Mouse (Mus musculus) mouse embryonic stem cell (cell line): ENCODE data around the gene Coro7.

ENCODE experiments used
- in situ Hi-C, 2 experiments: fragments of 300-500 bp; cut with MboI; formaldehyde crosslinking; loops; 1 replicate in 1 of 2; 3 replicates in 1 of 2; pipeline ENCODE4 v1.14.3; 2019 to 2020; ENCODE audit warnings: low sequenced_read_pairs in 2 of 2, low pct_unique_long_range_greater_than_20kb in 1 of 2, mixed read lengths in 1 of 2; ENCODE audit not compliant: unreplicated experiment in 1 of 2

Coro7 gene

GRCm38 (mm10) chr16:4638891-4639390 is 40.6 kb downstream of the Coro7 start:
- in situ Hi-C loops, result no loop called here

GRCm38 (mm10) chr16:4635760-4636159 is 43.8 kb downstream of the Coro7 start:
- in situ Hi-C loops, result no loop called here

GRCm38 (mm10) chr16:4634681-4635080 is 44.9 kb downstream of the Coro7 start:
- in situ Hi-C loops, result loop anchor here (5.0 kb wide), 2 partner anchors 33 to 38 kb away; no protein-coding TSS in a partner anchor

- in situ Hi-C loops, result loop anchor here (5.0 kb wide), 2 partner anchors 34 to 39 kb away; no protein-coding TSS in a partner anchor
Measured at GRCm38 (mm10) chr16:4633661-4634060, 45.9 kb downstream of the Coro7 start.

GRCm38 (mm10) chr16:4632050-4632449 is 47.5 kb downstream of the Coro7 start:
- in situ Hi-C loops, result loop anchor here (5.0 kb wide), 2 partner anchors 35 to 40 kb away; no protein-coding TSS in a partner anchor

- in situ Hi-C loops, result loop anchor here (5.0 kb wide), 2 partner anchors 37 to 42 kb away; no protein-coding TSS in a partner anchor
Measured at GRCm38 (mm10) chr16:4629950-4630349, 49.6 kb downstream of the Coro7 start.

GRCm38 (mm10) chr16:4628898-4629419 is 50.6 kb downstream of the Coro7 start:
- in situ Hi-C loops, result no loop called here

- in situ Hi-C loops, result no loop called here
Measured at GRCm38 (mm10) chr16:4627105-4627504, 52.5 kb downstream of the Coro7 start.

GRCm38 (mm10) chr16:4624481-4625110 is 55.0 kb downstream of the Coro7 start, which contains the start of gene Pam16:
Gene Pam16 (minus strand): TSS chr16:4624988.
- in situ Hi-C loops, result no loop called here

GRCm38 (mm10) chr16:4624074-4624473 is 55.5 kb downstream of the Coro7 start:
- in situ Hi-C loops, result no loop called here

- in situ Hi-C loops, result loop anchor here (5.0 kb wide), 2 partner anchors 45 to 50 kb away; no protein-coding TSS in a partner anchor
Measured at GRCm38 (mm10) chr16:4616829-4617228, 62.7 kb downstream of the Coro7 start.

GRCm38 (mm10) chr16:4615297-4615696 is 64.3 kb downstream of the Coro7 start:
- in situ Hi-C loops, result loop anchor here (5.0 kb wide), 2 partner anchors 43 to 48 kb away; no protein-coding TSS in a partner anchor

GRCm38 (mm10) chr16:4614639-4615038 is 64.9 kb downstream of the Coro7 start:
- in situ Hi-C loops, result loop anchor here (5.0 kb wide), 2 partner anchors 42 to 47 kb away; no protein-coding TSS in a partner anchor

GRCm38 (mm10) chr16:4613736-4614135 is 65.8 kb downstream of the Coro7 start:
- in situ Hi-C loops, result no loop called here

- in situ Hi-C loops, result no loop called here
Measured at GRCm38 (mm10) chr16:4611676-4612075, 67.9 kb downstream of the Coro7 start.

- in situ Hi-C loops, result no loop called here
Measured at GRCm38 (mm10) chr16:4611193-4611592, 68.4 kb downstream of the Coro7 start.

- in situ Hi-C loops, result no loop called here
Measured at GRCm38 (mm10) chr16:4608532-4609059, 71.0 kb downstream of the Coro7 start.

- in situ Hi-C loops, result no loop called here
Measured at GRCm38 (mm10) chr16:4607818-4608531, 71.6 kb downstream of the Coro7 start.
